Mouse (Mus musculus): Measurements from ENCODE around the gene Efcab11. TPM values are rescaled to one million over a fixed set of nuclear protein-coding genes. Genes with fewer than 3 reads are reported as not detected.

Efcab11 gene
- total RNA-seq, 1 experiment from 2014 or later, result 5.8 TPM

GRCm38 (mm10) chr12:99670762-99671152 is 213.5 kb downstream of the Efcab11 start:
- no peak for ATAC-seq (replicated peaks in 1 of 2; ENCODE audit: insufficient read depth in 1 of 2, low FRiP score in 2 of 2, low TSS enrichment in 1 of 2, low read depth in 1 of 2, poor library complexity in 2 of 2, severe bottlenecking in 2 of 2)

GRCm38 (mm10) chr12:99669976-99670761 is 214.1 kb downstream of the Efcab11 start:
- no peak for ATAC-seq (replicated peaks in 1 of 2; ENCODE audit: insufficient read depth in 1 of 2, low FRiP score in 2 of 2, low TSS enrichment in 1 of 2, low read depth in 1 of 2, poor library complexity in 2 of 2, severe bottlenecking in 2 of 2)

- no peak for ATAC-seq (replicated peaks in 1 of 2; ENCODE audit: insufficient read depth in 1 of 2, low FRiP score in 2 of 2, low TSS enrichment in 1 of 2, low read depth in 1 of 2, poor library complexity in 2 of 2, severe bottlenecking in 2 of 2)
Measured at GRCm38 (mm10) chr12:99654991-99655880, 229.0 kb downstream of the Efcab11 start.

GRCm38 (mm10) chr12:99652459-99652858 is 231.8 kb downstream of the Efcab11 start:
- ATAC-seq (replicated peaks in 1 of 2; ENCODE audit: insufficient read depth in 1 of 2, low FRiP score in 2 of 2, low TSS enrichment in 1 of 2, low read depth in 1 of 2, poor library complexity in 2 of 2, severe bottlenecking in 2 of 2), result no peak

- no peak for ATAC-seq (replicated peaks in 1 of 2; ENCODE audit: insufficient read depth in 1 of 2, low FRiP score in 2 of 2, low TSS enrichment in 1 of 2, low read depth in 1 of 2, poor library complexity in 2 of 2, severe bottlenecking in 2 of 2)
Measured at GRCm38 (mm10) chr12:99649732-99650131, 234.5 kb downstream of the Efcab11 start.

GRCm38 (mm10) chr12:99648781-99649180 is 235.5 kb downstream of the Efcab11 start:
- no peak for ATAC-seq (replicated peaks in 1 of 2; ENCODE audit: insufficient read depth in 1 of 2, low FRiP score in 2 of 2, low TSS enrichment in 1 of 2, low read depth in 1 of 2, poor library complexity in 2 of 2, severe bottlenecking in 2 of 2)

GRCm38 (mm10) chr12:99646556-99647354 is 237.5 kb downstream of the Efcab11 start:
- ATAC-seq (replicated peaks in 1 of 2; ENCODE audit: insufficient read depth in 1 of 2, low FRiP score in 2 of 2, low TSS enrichment in 1 of 2, low read depth in 1 of 2, poor library complexity in 2 of 2, severe bottlenecking in 2 of 2), result peak in 1 of 2 experiments; percentile 48; a peak in 1 of 4 replicates

GRCm38 (mm10) chr12:99645418-99645817 is 238.8 kb downstream of the Efcab11 start:
- ATAC-seq (replicated peaks in 1 of 2; ENCODE audit: insufficient read depth in 1 of 2, low FRiP score in 2 of 2, low TSS enrichment in 1 of 2, low read depth in 1 of 2, poor library complexity in 2 of 2, severe bottlenecking in 2 of 2), result no peak

- 0 out of 4 replicates have a peak, but pooled peaks of 1 of the 2 experiments have one; percentile 40 for ATAC-seq (replicated peaks in 1 of 2; ENCODE audit: insufficient read depth in 1 of 2, low FRiP score in 2 of 2, low TSS enrichment in 1 of 2, low read depth in 1 of 2, poor library complexity in 2 of 2, severe bottlenecking in 2 of 2)
Measured at GRCm38 (mm10) chr12:99644966-99645365, 239.3 kb downstream of the Efcab11 start.

Other genes with a start within 250 kb of the Efcab11 start
- gene Tdp1, start 78 bp upstream of the Efcab11 start, total RNA-seq (2017), result 9.1 and 21.0 TPM in 2 replicates
- gene Kcnk13, start 80.1 kb upstream of the Efcab11 start, total RNA-seq (2017), result 0.25 TPM in 1 of 2 replicates, not detected in the other
- 201 and 292 TPM in 2 replicates for gene Psmc1, start 225.7 kb upstream of the Efcab11 start, total RNA-seq (2017)

Measured in hematopoietic stem cell, adult 5-6 weeks (primary cell).